Mouse (Mus musculus) lung, adult 2 months (tissue): ENCODE results near the gene Wbp4. TPM values are rescaled to one million over a fixed set of nuclear protein-coding genes. Genes with fewer than 3 reads are reported as not detected.

Experiments
- DNase-seq: peaks from one replicate; pipeline ENCODE4 v3.0.0; 2022
- H3K4me1 ChIP-seq: fragments of 200-500 bp; 2 replicates; pipeline ENCODE4 v1.6.1; 2011; ENCODE audit warnings: low read length; ENCODE audit not compliant: control insufficient read depth, insufficient read depth
- H3K4me3 ChIP-seq: fragments of 200-500 bp; replicated peaks from 2 replicates; pipeline ENCODE3; 2011; ENCODE audit warnings: low read depth, mild to moderate bottlenecking, control low read depth, low read length; ENCODE audit errors: extremely low read depth
- CTCF ChIP-seq: fragments of 200-500 bp; IDR thresholded peaks from 2 replicates; pipeline ENCODE4 v1.5.1; 2011; ENCODE audit warnings: mild to moderate bottlenecking, low read length, control low read depth; ENCODE audit not compliant: insufficient read depth
- POLR2A ChIP-seq: fragments of 200-500 bp; IDR thresholded peaks from 2 replicates; pipeline ENCODE4 v1.6.1; 2011; ENCODE audit warnings: low read depth, mild to moderate bottlenecking, control low read depth, low read length, borderline replicate concordance; ENCODE audit errors: extremely low read depth
- WGBS: fragments of 180-500 bp; shearing (Covaris S2); methylation state at CpG from one replicate; pipeline ENCODE4 v1.1.7; 2018; 5-methylcytosine and 5-hydroxymethylcytosine counted together
- polyA plus RNA-seq: library from polyadenylated mRNA; depleted of rRNA; stranded (reverse); fragments of >200 nt; gene quantifications from 2 replicates; pipeline ENCODE4 v1.2.3, GENCODE M21; 2012

Wbp4 gene
- polyA plus RNA-seq, 1 experiment: 6.6 TPM

GRCm38 (mm10) chr14:79518761-79519662 lies 37.7 kb upstream of the Wbp4 start:
- Histone ChIP-seq H3K4me1 (peaks cover 26% of the 10 kb centered on the region), H3K4me3 (peak overlapping the region; percentile 48)
- no peak for TF ChIP-seq CTCF
- WGBS: 25% methylated on average over 19 of the region's 19 CpGs
- DNase-seq: no peak

GRCm38 (mm10) chr14:79518123-79518522 lies 36.8 kb upstream of the Wbp4 start:
- 44% methylated on average over 2 of the region's 2 CpGs for WGBS
- H3K4me3 ChIP-seq: no peak overlapping the region
- DNase-seq: no peak
- H3K4me1 ChIP-seq: peaks cover 24% of the 10 kb centered on the region
- TF ChIP-seq CTCF (no peak), POLR2A (no peak)

- no peak for TF ChIP-seq POLR2A
- TF ChIP-seq CTCF: no peak
- H3K4me1 ChIP-seq: peaks cover 27% of the 10 kb centered on the region
- DNase-seq: no peak
- peak overlapping the region; percentile 36 for H3K4me3 ChIP-seq
- whole genome bisulfite sequencing: 54% methylated on average over 8 of the region's 8 CpGs
These were observed 35.9 kb upstream of the Wbp4 start for GRCm38 (mm10) chr14:79517185-79517740.

- Histone ChIP-seq H3K4me3 (peak overlapping the region; percentile 19), H3K4me1 (peaks cover 29% of the 10 kb centered on the region)
- TF ChIP-seq CTCF: no peak
- TF ChIP-seq POLR2A: no peak
- no peak for DNase-seq
- WGBS: 48% methylated on average over 2 of the region's 2 CpGs
These were observed 35.4 kb upstream of the Wbp4 start for GRCm38 (mm10) chr14:79516751-79517150.

GRCm38 (mm10) chr14:79516243-79516610 lies 34.9 kb upstream of the Wbp4 start:
- TF ChIP-seq POLR2A: no peak
- no peak for TF ChIP-seq CTCF
- H3K4me1 ChIP-seq: peaks cover 26% of the 10 kb centered on the region
- peak overlapping the region; percentile 60 for H3K4me3 ChIP-seq
- 44% methylated on average over 5 of the region's 5 CpGs for WGBS
- DNase-seq: no peak

GRCm38 (mm10) chr14:79515511-79516242 lies 34.4 kb upstream of the Wbp4 start:
- Histone ChIP-seq H3K4me1 (peaks cover 27% of the 10 kb centered on the region), H3K4me3 (peak overlapping the region; percentile 42)
- no peak for DNase-seq
- TF ChIP-seq POLR2A (no peak), CTCF (no peak)
- WGBS: 48% methylated on average over 8 of the region's 8 CpGs

GRCm38 (mm10) chr14:79515100-79515499 lies 33.8 kb upstream of the Wbp4 start:
- TF ChIP-seq CTCF (no peak), POLR2A (no peak)
- 62% methylated on average over 8 of the region's 8 CpGs for WGBS
- H3K4me3 ChIP-seq: peak overlapping the region; percentile 6
- peaks cover 32% of the 10 kb centered on the region for H3K4me1 ChIP-seq
- DNase-seq: no peak

GRCm38 (mm10) chr14:79513951-79514350 lies 32.6 kb upstream of the Wbp4 start:
- WGBS: 83% methylated on average over 2 of the region's 2 CpGs
- no peak for DNase-seq
- Histone ChIP-seq H3K4me3 (no peak overlapping the region), H3K4me1 (peaks cover 26% of the 10 kb centered on the region)
- TF ChIP-seq POLR2A (no peak), CTCF (no peak)

- 18% methylated on average over 1 of the region's 1 CpGs for WGBS
- no peak for DNase-seq
- no peak overlapping the region for H3K4me3 ChIP-seq
- peaks cover 20% of the 10 kb centered on the region for H3K4me1 ChIP-seq
- TF ChIP-seq CTCF (no peak), POLR2A (no peak)
These were observed 30.2 kb upstream of the Wbp4 start for GRCm38 (mm10) chr14:79511521-79511920.
